Mouse (Mus musculus) limb, embryonic 14.5 days (tissue): ENCODE measurements around the gene Tspan13. TPM values are rescaled to one million over a fixed set of nuclear protein-coding genes. Genes with fewer than 3 reads are reported as not detected.

Experiments
- ATAC-seq: fragments of 200-750 bp; cut with Nextera tagmentation; 2 replicates; pipeline ENCODE4 v1.8.0; 2017; ENCODE audit warnings: low read depth, moderate number of reproducible peaks, moderate TSS enrichment; ENCODE audit not compliant: low FRiP score
- DNase-seq: peaks from one replicate; pipeline ENCODE4 v3.0.0-alpha.2; 2015; ENCODE audit warnings: low spot score
- H3K27ac ChIP-seq: fragments of 300-500 bp; sonication (generic); replicated peaks from 2 replicates; pipeline ENCODE4 v1.5.1; 2014; ENCODE audit warnings: low read depth, mild to moderate bottlenecking, low read length, moderate library complexity, mixed read lengths
- H3K27me3 ChIP-seq: fragments of 300-500 bp; sonication (generic); 2 replicates; pipeline ENCODE4 v1.6.1; 2014; ENCODE audit warnings: low read length, mixed read lengths; ENCODE audit not compliant: control insufficient read depth, insufficient read depth
- H3K36me3 ChIP-seq: fragments of 300-500 bp; sonication (generic); 2 replicates; pipeline ENCODE4 v1.6.1; 2014; ENCODE audit warnings: mild to moderate bottlenecking, low read length, moderate library complexity, mixed read lengths; ENCODE audit not compliant: control insufficient read depth, insufficient read depth
- H3K4me1 ChIP-seq: fragments of 300-500 bp; sonication (generic); 2 replicates; pipeline ENCODE4 v1.6.1; 2014; ENCODE audit warnings: antibody characterized with exemption, low read length, mixed read lengths; ENCODE audit not compliant: control insufficient read depth, insufficient read depth
- H3K4me2 ChIP-seq: fragments of 300-500 bp; sonication (generic); replicated peaks from 2 replicates; pipeline ENCODE4 v1.6.1; 2014; ENCODE audit warnings: low read depth, mild to moderate bottlenecking, low read length, moderate library complexity; ENCODE audit not compliant: severe bottlenecking
- H3K4me3 ChIP-seq: fragments of 300-500 bp; sonication (generic); replicated peaks from 2 replicates; pipeline ENCODE4 v1.5.1; 2014; ENCODE audit warnings: low read length
- H3K9ac ChIP-seq: fragments of 300-500 bp; sonication (generic); 2 replicates; pipeline ENCODE4 v1.6.1; 2014; ENCODE audit warnings: mild to moderate bottlenecking, low read depth, low read length, moderate library complexity; ENCODE audit not compliant: severe bottlenecking
- H3K9me3 ChIP-seq: fragments of 300-500 bp; sonication (generic); 2 replicates; pipeline ENCODE4 v1.6.1; 2016; ENCODE audit warnings: low read length; ENCODE audit not compliant: control insufficient read depth
- POLR2A ChIP-seq: fragments of 200-500 bp; IDR thresholded peaks from 2 replicates; pipeline ENCODE4 v1.8.0; 2012; ENCODE audit warnings: inconsistent platforms, mild to moderate bottlenecking, moderate library complexity, borderline replicate concordance; ENCODE audit not compliant: insufficient read depth, insufficient read length; ENCODE audit errors: extremely low read depth
- WGBS: fragments of 180-500 bp; shearing (Covaris S2); extraction: QIAGEN DNeasy Blood & Tissue Kit; methylation state at CpG from one replicate; pipeline ENCODE4 v1.1.7; 2014; 5-methylcytosine and 5-hydroxymethylcytosine counted together
- polyA plus RNA-seq, 2 experiments: library from polyadenylated mRNA; depleted of rRNA in 1 of 2; stranded (reverse) in 1 of 2; unstranded in 1 of 2; fragments of >200 nt; fragmentation: Nextera tagmentation in 1 of 2; extraction: Ambion mirVana in 1 of 2; gene quantifications; 2 replicates each; pipeline versions ENCODE4 v1.2.1 to v1.2.3; 2012 to 2014

Gene Tspan13
- polyA plus RNA-seq, 2 experiments = 38.3 to 40.4 TPM

DNA sequence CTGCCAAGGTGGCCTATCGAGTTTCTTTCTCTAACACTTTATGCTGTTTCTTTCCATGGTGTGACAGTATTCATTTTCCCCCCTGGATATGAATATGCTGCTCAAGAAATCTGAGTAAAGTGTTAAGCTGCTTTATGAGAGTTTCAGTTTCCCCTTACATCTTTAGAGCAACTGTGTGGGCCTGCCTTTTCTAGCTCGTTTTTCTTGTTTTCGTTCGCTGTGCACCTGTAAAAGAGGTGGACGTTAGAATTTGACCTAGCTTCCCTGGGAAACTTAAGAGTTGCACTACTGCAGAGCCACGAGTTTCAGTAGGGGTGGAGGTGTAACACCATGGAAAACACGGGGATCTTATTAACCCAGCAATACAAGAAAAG lies 75.5 kb downstream of the Tspan13 start:
- WGBS = 34% methylated on average over 7 of the region's 7 CpGs
- no peaks in the 10 kb centered on the region for H3K36me3 ChIP-seq
- no peak overlapping the region for H3K27ac ChIP-seq
- no peaks in the 10 kb centered on the region for H3K9me3 ChIP-seq
- no peaks in the 10 kb centered on the region for H3K27me3 ChIP-seq
- H3K4me2 ChIP-seq = no peak overlapping the region
- no peak for TF ChIP-seq POLR2A
- ATAC-seq (no peak), DNase-seq (no peak)
- no peak overlapping the region for H3K9ac ChIP-seq
- H3K4me1 ChIP-seq = 0 out of 2 replicates have a peak, but pooled peaks cover 2% of the 10 kb centered on the region
- no peak overlapping the region for H3K4me3 ChIP-seq

DNA sequence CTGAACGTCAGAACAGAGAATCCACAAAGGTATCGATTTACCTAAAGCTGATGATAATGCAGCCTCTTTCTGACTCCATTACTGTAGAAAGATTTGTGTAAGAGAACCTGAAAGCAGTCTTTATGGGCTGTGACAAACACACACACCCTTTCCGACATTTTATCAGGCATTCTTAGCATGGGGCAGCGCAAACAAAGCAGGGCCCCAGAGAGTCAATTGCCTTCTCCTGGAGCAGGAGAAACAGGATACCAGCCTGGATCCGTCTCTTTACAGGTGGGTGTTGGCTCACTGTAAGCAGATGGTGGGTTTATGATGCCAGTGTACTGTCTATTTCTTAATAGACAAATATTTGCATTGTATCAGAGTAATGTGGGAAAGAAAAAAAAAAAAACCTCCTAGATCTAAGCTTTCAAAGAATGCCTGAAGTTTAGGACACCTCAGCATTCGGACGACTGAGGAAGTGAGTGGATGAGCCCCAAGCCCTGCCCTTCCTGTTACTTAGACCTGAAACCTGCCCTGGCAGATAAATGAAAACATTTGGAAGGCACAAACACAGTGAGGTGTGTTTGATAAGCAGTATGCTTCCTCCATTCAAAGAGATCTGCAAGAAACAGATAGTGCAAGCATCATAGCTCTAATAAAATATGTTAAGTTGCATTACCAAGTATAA lies 76.1 kb downstream of the Tspan13 start:
- H3K4me2 ChIP-seq = no peak overlapping the region
- no peak overlapping the region for H3K9ac ChIP-seq
- H3K27me3 ChIP-seq = no peaks in the 10 kb centered on the region
- no peak overlapping the region for H3K4me3 ChIP-seq
- ATAC-seq (no peak), DNase-seq (no peak)
- no peaks in the 10 kb centered on the region for H3K36me3 ChIP-seq
- TF ChIP-seq POLR2A = no peak
- H3K4me1 ChIP-seq = 0 out of 2 replicates have a peak, but pooled peaks cover 2% of the 10 kb centered on the region
- H3K9me3 ChIP-seq = no peaks in the 10 kb centered on the region
- WGBS = 49% methylated on average over 7 of the region's 7 CpGs
- H3K27ac ChIP-seq = no peak overlapping the region

Other genes with a start within 250 kb of the Tspan13 start
- gene Agr3, start 116.9 kb downstream of the Tspan13 start, polyA plus RNA-seq (2012; rRNA removed) = not detected in 2 replicates
- gene Agr3, start 116.9 kb downstream of the Tspan13 start, polyA plus RNA-seq (2014; fragmentation: Nextera tagmentation; extraction: Ambion mirVana) = not detected in 2 replicates
- 0.29 and 0.38 TPM in 2 replicates for gene Agr2, start 49.6 kb downstream of the Tspan13 start, polyA plus RNA-seq (2012; rRNA removed)
- 0.33 TPM in 1 of 2 replicates, not detected in the other for gene Agr2, start 49.6 kb downstream of the Tspan13 start, polyA plus RNA-seq (2014; fragmentation: Nextera tagmentation; extraction: Ambion mirVana)
- gene Ankmy2, start 114.6 kb upstream of the Tspan13 start, polyA plus RNA-seq (2012; rRNA removed) = 16.9 and 21.8 TPM in 2 replicates
- gene Ankmy2, start 114.6 kb upstream of the Tspan13 start, polyA plus RNA-seq (2014; fragmentation: Nextera tagmentation; extraction: Ambion mirVana) = 33.8 and 37.8 TPM in 2 replicates
- 81.1 and 112 TPM in 2 replicates for gene Bzw2, start 115.6 kb upstream of the Tspan13 start, polyA plus RNA-seq (2012; rRNA removed)
- 183 and 204 TPM in 2 replicates for gene Bzw2, start 115.6 kb upstream of the Tspan13 start, polyA plus RNA-seq (2014; fragmentation: Nextera tagmentation; extraction: Ambion mirVana)
- not detected in 2 replicates for gene Lrrc72, start 210.9 kb upstream of the Tspan13 start, polyA plus RNA-seq (2012; rRNA removed)
- 0.30 TPM in 1 of 2 replicates, not detected in the other for gene Lrrc72, start 210.9 kb upstream of the Tspan13 start, polyA plus RNA-seq (2014; fragmentation: Nextera tagmentation; extraction: Ambion mirVana)